Mouse (Mus musculus): ENCODE measurements at regions not wholly inside any gene's neighbourhood (a gene's known extent, or its start where the extent isn't known, plus 50 kb on each side); places are given as distances from the start of the nearest gene placed in this dataset.

- TF ChIP-seq CTCF (IDR thresholded peaks at IDR 0.05): no peak
- H3K9ac ChIP-seq (replicated peaks; ENCODE audit: low read length, poor library complexity, severe bottlenecking): no peak overlapping the region
- no peak overlapping the region for H3K4me2 ChIP-seq (ENCODE audit: low read depth, low read length, poor library complexity, severe bottlenecking)
These were observed 132.8 kb upstream of the Cited2 start for GRCm38 (mm10) chr10:17590195-17590594.

DNA sequence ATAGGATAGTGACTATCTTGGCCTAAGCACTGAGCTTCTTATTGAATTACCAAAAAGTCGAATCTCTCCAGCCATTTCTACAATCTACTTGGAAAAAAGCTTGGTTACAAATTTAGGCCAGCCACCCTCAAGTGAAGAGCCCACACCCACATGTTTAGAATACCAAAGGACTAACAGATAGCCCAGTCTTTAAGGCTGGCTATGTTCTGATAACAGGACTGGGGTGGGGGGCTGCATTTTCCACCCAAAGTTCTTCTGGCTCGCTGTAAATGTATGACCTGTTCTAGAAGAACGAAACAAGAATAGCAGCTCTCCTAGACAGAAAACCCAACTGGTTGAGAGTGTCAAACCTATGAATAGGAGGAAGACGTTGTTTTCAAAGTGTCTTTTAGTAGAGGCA is 130.6 kb upstream of the Cited2 start:
- DNase-seq (ENCODE audit: low spot score) (no peak), ATAC-seq (ENCODE audit: low FRiP score) (no peak)
- Histone ChIP-seq H3K36me3 (ENCODE audit: insufficient read depth, low read length) (no peaks in the 10 kb centered on the region), H3K27ac (ENCODE audit: low read depth, low read length) (no peak overlapping the region), H3K4me2 (ENCODE audit: low read depth, low read length, poor library complexity, severe bottlenecking) (no peak overlapping the region), H3K27me3 (ENCODE audit: insufficient read depth, low read length) (no peaks in the 10 kb centered on the region), H3K4me1 (ENCODE audit: insufficient read depth, low read length) (no peaks in the 10 kb centered on the region), H3K4me3 (ENCODE audit: low read depth, low read length) (no peak overlapping the region), H3K9me3 (ENCODE audit: low read length) (no peaks in the 10 kb centered on the region), H3K9ac (replicated peaks; ENCODE audit: low read length, poor library complexity, severe bottlenecking) (no peak overlapping the region)
- no peak for TF ChIP-seq CTCF (IDR thresholded peaks at IDR 0.05)
- WGBS: 89% methylated on average over 4 of the region's 4 CpGs

More at GRCm38 (mm10) chr10:17590195-17590594, 132.8 kb upstream of the Cited2 start:
- no peaks in the 10 kb centered on the region for H3K4me1 ChIP-seq (ENCODE audit: insufficient read depth, low read length)
- H3K4me3 ChIP-seq (ENCODE audit: low read depth, low read length): no peak overlapping the region
- H3K27ac ChIP-seq (ENCODE audit: low read depth, low read length): no peak overlapping the region
- no peak for ATAC-seq (ENCODE audit: low FRiP score)
- no peaks in the 10 kb centered on the region for H3K27me3 ChIP-seq (ENCODE audit: insufficient read depth, low read length)
- DNase-seq (ENCODE audit: low spot score): no peak
- no peaks in the 10 kb centered on the region for H3K9me3 ChIP-seq (ENCODE audit: low read length)
- WGBS: 92% methylated on average over 1 of the region's 1 CpGs
- no peaks in the 10 kb centered on the region for H3K36me3 ChIP-seq (ENCODE audit: insufficient read depth, low read length)

GRCm38 (mm10) chr10:17596126-17596525 is 126.9 kb upstream of the Cited2 start:
- Histone ChIP-seq H3K27me3 (ENCODE audit: insufficient read depth, low read length) (no peaks in the 10 kb centered on the region), H3K9ac (replicated peaks; ENCODE audit: low read length, poor library complexity, severe bottlenecking) (no peak overlapping the region), H3K9me3 (ENCODE audit: low read length) (no peaks in the 10 kb centered on the region), H3K27ac (ENCODE audit: low read depth, low read length) (no peak overlapping the region), H3K4me3 (ENCODE audit: low read depth, low read length) (no peak overlapping the region), H3K4me2 (ENCODE audit: low read depth, low read length, poor library complexity, severe bottlenecking) (no peak overlapping the region), H3K36me3 (ENCODE audit: insufficient read depth, low read length) (no peaks in the 10 kb centered on the region), H3K4me1 (ENCODE audit: insufficient read depth, low read length) (no peaks in the 10 kb centered on the region)
- ATAC-seq (ENCODE audit: low FRiP score) (no peak), DNase-seq (ENCODE audit: low spot score) (no peak)
- no peak for TF ChIP-seq CTCF (IDR thresholded peaks at IDR 0.05)
- 91% methylated on average over 1 of the region's 1 CpGs for WGBS

DNA sequence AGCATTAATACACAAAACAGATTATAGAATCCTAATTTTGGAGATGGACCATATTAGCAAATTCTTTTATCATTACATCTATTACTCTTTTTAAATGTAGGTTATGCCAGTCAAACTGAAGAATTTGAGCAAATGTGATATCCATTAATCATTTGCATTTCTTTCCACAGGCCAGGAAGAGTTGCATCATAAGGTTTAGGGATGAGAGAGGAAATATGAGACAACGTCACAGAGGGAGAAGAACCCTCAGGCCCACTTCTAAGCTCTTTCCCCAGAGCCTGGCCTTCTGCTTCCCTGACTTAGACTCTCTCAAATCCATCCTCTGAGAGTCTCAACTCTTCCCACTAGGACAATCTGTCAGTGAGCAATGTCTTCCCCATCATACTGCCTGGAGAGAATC is 126.3 kb upstream of the Cited2 start:
- Histone ChIP-seq H3K4me3 (ENCODE audit: low read depth, low read length) (no peak overlapping the region), H3K9me3 (ENCODE audit: low read length) (no peaks in the 10 kb centered on the region), H3K27me3 (ENCODE audit: insufficient read depth, low read length) (no peaks in the 10 kb centered on the region), H3K9ac (replicated peaks; ENCODE audit: low read length, poor library complexity, severe bottlenecking) (no peak overlapping the region), H3K27ac (ENCODE audit: low read depth, low read length) (no peak overlapping the region), H3K4me2 (ENCODE audit: low read depth, low read length, poor library complexity, severe bottlenecking) (no peak overlapping the region), H3K36me3 (ENCODE audit: insufficient read depth, low read length) (no peaks in the 10 kb centered on the region), H3K4me1 (ENCODE audit: insufficient read depth, low read length) (no peaks in the 10 kb centered on the region)
- ATAC-seq (ENCODE audit: low FRiP score) (no peak), DNase-seq (ENCODE audit: low spot score) (no peak)
- TF ChIP-seq CTCF (IDR thresholded peaks at IDR 0.05): no peak
- 58% methylated on average over 1 of the region's 1 CpGs for WGBS

DNA sequence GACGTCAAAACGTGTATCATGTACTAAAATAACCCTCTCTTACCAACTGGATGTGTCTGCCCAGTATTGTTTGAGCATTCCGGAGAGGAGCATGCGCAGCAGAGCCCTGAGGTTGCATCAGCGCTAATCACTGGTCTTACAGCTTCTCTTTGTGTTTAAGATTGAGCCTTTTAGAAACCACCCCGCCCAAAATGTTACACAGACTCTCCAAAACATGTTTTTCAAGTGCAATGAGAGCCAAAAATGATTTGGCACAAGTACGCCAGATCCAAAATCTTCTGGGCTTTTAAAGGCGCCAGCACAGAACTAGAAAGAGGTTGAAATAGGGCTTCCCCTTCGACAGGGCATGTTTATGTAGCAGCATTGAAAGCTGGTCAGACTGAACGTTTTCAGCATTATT is 123.8 kb upstream of the Cited2 start:
- Histone ChIP-seq H3K36me3 (ENCODE audit: insufficient read depth, low read length) (no peaks in the 10 kb centered on the region), H3K27ac (ENCODE audit: low read depth, low read length) (no peak overlapping the region), H3K4me1 (ENCODE audit: insufficient read depth, low read length) (no peaks in the 10 kb centered on the region), H3K9me3 (ENCODE audit: low read length) (no peaks in the 10 kb centered on the region), H3K4me2 (ENCODE audit: low read depth, low read length, poor library complexity, severe bottlenecking) (no peak overlapping the region), H3K9ac (replicated peaks; ENCODE audit: low read length, poor library complexity, severe bottlenecking) (no peak overlapping the region), H3K27me3 (ENCODE audit: insufficient read depth, low read length) (no peaks in the 10 kb centered on the region), H3K4me3 (ENCODE audit: low read depth, low read length) (no peak overlapping the region)
- WGBS: 90% methylated on average over 10 of the region's 10 CpGs
- ATAC-seq (ENCODE audit: low FRiP score) (no peak), DNase-seq (ENCODE audit: low spot score) (no peak)
- TF ChIP-seq CTCF (IDR thresholded peaks at IDR 0.05): no peak

GRCm38 (mm10) chr10:17599831-17600761 is 122.9 kb upstream of the Cited2 start:
- TF ChIP-seq CTCF (IDR thresholded peaks at IDR 0.05): no peak
- ATAC-seq (ENCODE audit: low FRiP score) (no peak), DNase-seq (ENCODE audit: low spot score) (no peak)
- Histone ChIP-seq H3K36me3 (ENCODE audit: insufficient read depth, low read length) (no peaks in the 10 kb centered on the region), H3K27me3 (ENCODE audit: insufficient read depth, low read length) (no peaks in the 10 kb centered on the region), H3K4me1 (ENCODE audit: insufficient read depth, low read length) (no peaks in the 10 kb centered on the region), H3K4me2 (ENCODE audit: low read depth, low read length, poor library complexity, severe bottlenecking) (no peak overlapping the region), H3K27ac (ENCODE audit: low read depth, low read length) (no peak overlapping the region), H3K9me3 (ENCODE audit: low read length) (no peaks in the 10 kb centered on the region), H3K9ac (replicated peaks; ENCODE audit: low read length, poor library complexity, severe bottlenecking) (no peak overlapping the region), H3K4me3 (ENCODE audit: low read depth, low read length) (no peak overlapping the region)
- 43% methylated on average over 6 of the region's 6 CpGs for WGBS

Data from midbrain, postnatal 0 days (tissue).